Mouse (Mus musculus) thymus, adult 18-20 months (tissue): ENCODE results near the gene Tex264.
A peak's percentile ranks its signal among the peaks of the same experiment; 100 is the strongest.
"Not testable (repeated sequence)": the region's sequence is repeated elsewhere in the genome, so short reads cannot be mapped to it uniquely, and the experiment has no call there.

Experiments
- DNase-seq, 2 experiments: peaks; one replicate each; pipeline ENCODE4 v3.0.0; 2022; ENCODE audit warnings: mixed read lengths in 2 of 2

Gene Tex264

GRCm38 (mm10) chr9:106663200-106663599 lies 22.5 kb downstream of the Tex264 start:
- DNase-seq: no peak

GRCm38 (mm10) chr9:106659935-106660334 lies 25.8 kb downstream of the Tex264 start:
- DNase-seq: no peak

GRCm38 (mm10) chr9:106659441-106659840 lies 26.3 kb downstream of the Tex264 start:
- no peak for DNase-seq

GRCm38 (mm10) chr9:106657592-106657991 lies 28.1 kb downstream of the Tex264 start:
- no peak for DNase-seq

- DNase-seq: no peak
Observed at GRCm38 (mm10) chr9:106656820-106657219, 28.9 kb downstream of the Tex264 start.

GRCm38 (mm10) chr9:106655884-106656720 lies 29.6 kb downstream of the Tex264 start, which contains the start of gene Grm2:
Grm2 (minus strand) TSS chr9:106656082.
- no peak for DNase-seq

- DNase-seq: no peak
Observed at GRCm38 (mm10) chr9:106652720-106653119, 33.0 kb downstream of the Tex264 start.

- DNase-seq: no peak
Observed at GRCm38 (mm10) chr9:106647226-106647625, 38.5 kb downstream of the Tex264 start.

- no peak for DNase-seq
Observed at GRCm38 (mm10) chr9:106645684-106646271, 39.9 kb downstream of the Tex264 start.

GRCm38 (mm10) chr9:106643787-106644186 lies 41.9 kb downstream of the Tex264 start:
- DNase-seq: no peak

- peak; percentile 41 for DNase-seq
Observed at GRCm38 (mm10) chr9:106643128-106643527, 42.6 kb downstream of the Tex264 start.

GRCm38 (mm10) chr9:106641346-106641745 lies 44.4 kb downstream of the Tex264 start:
- DNase-seq: no peak

GRCm38 (mm10) chr9:106638154-106638553 lies 47.6 kb downstream of the Tex264 start:
- no peak for DNase-seq

- DNase-seq: no peak
Observed at GRCm38 (mm10) chr9:106632185-106632584, 53.5 kb downstream of the Tex264 start.

- DNase-seq: not testable (repeated sequence)
Observed at GRCm38 (mm10) chr9:106627796-106628195, 57.9 kb downstream of the Tex264 start.

GRCm38 (mm10) chr9:106626282-106626681 lies 59.4 kb downstream of the Tex264 start, which contains the start of gene Iqcf6:
Iqcf6 (plus strand) TSS chr9:106626582.
- DNase-seq: no peak

- DNase-seq: no peak
Observed at GRCm38 (mm10) chr9:106617496-106617895, 68.2 kb downstream of the Tex264 start.

GRCm38 (mm10) chr9:106616306-106616705 lies 69.4 kb downstream of the Tex264 start:
- no peak for DNase-seq

- DNase-seq: no peak
Observed at GRCm38 (mm10) chr9:106614616-106615015, 71.1 kb downstream of the Tex264 start.

- no peak for DNase-seq
Observed at GRCm38 (mm10) chr9:106613951-106614350, 71.8 kb downstream of the Tex264 start.

GRCm38 (mm10) chr9:106610727-106611126 lies 75.0 kb downstream of the Tex264 start:
- DNase-seq: no peak
